Mouse (Mus musculus) cerebellum, adult 2 months (tissue): Measurements from ENCODE around the gene Pbx1.

Experiments
- CTCF ChIP-seq: fragments of 200-500 bp; IDR thresholded peaks from 2 replicates; pipeline ENCODE4 v1.5.1; 2011; ENCODE audit warnings: low read depth, mild to moderate bottlenecking, control low read depth, low read length, moderate library complexity, borderline replicate concordance; ENCODE audit not compliant: insufficient read depth
- POLR2A ChIP-seq: fragments of 200-500 bp; IDR thresholded peaks from 2 replicates; pipeline ENCODE4 v1.6.1; 2011; ENCODE audit warnings: low read length, control low read depth, borderline replicate concordance; ENCODE audit not compliant: insufficient read depth

GRCm38 (mm10) chr1:168287843-168288591 lies 144.1 kb downstream of the Pbx1 start:
- TF ChIP-seq POLR2A = no peak
- no peak for TF ChIP-seq CTCF
